Mouse (Mus musculus) intestine, embryonic 16.5 days (tissue): ENCODE results near the gene Kcnk7. TPM values are rescaled to one million over a fixed set of nuclear protein-coding genes. Genes with fewer than 3 reads are reported as not detected.
"Not testable (repeated sequence)": the region's sequence is repeated elsewhere in the genome, so short reads cannot be mapped to it uniquely, and the experiment has no call there.

Source experiments
- ATAC-seq: fragments of 200-750 bp; cut with Nextera tagmentation; 2 replicates; pipeline ENCODE4 v1.8.0; 2017; ENCODE audit warnings: moderate TSS enrichment, moderate library complexity
- H3K27ac ChIP-seq: fragments of 300-500 bp; sonication (generic); 2 replicates; pipeline ENCODE4 v1.5.1; 2014; ENCODE audit warnings: mild to moderate bottlenecking, low read length
- H3K27me3 ChIP-seq: fragments of 300-500 bp; sonication (generic); replicated peaks from 2 replicates; pipeline ENCODE4 v1.6.1; 2014; ENCODE audit warnings: low read length, control low read depth, mixed read lengths; ENCODE audit not compliant: control insufficient read depth, insufficient read depth
- H3K36me3 ChIP-seq: fragments of 300-500 bp; sonication (generic); 2 replicates; pipeline ENCODE4 v1.6.1; 2014; ENCODE audit warnings: low read length, control low read depth; ENCODE audit not compliant: control insufficient read depth, insufficient read depth
- H3K4me1 ChIP-seq: fragments of 300-500 bp; sonication (generic); 2 replicates; pipeline ENCODE4 v1.6.1; 2014; ENCODE audit warnings: low read length, control low read depth, mixed read lengths; ENCODE audit not compliant: control insufficient read depth, insufficient read depth
- H3K4me2 ChIP-seq: fragments of 300-500 bp; sonication (generic); 2 replicates; pipeline ENCODE4 v1.6.1; 2014; ENCODE audit warnings: low read depth, low read length, control low read depth
- H3K4me3 ChIP-seq: fragments of 300-500 bp; sonication (generic); 2 replicates; pipeline ENCODE4 v1.5.1; 2014; ENCODE audit warnings: mild to moderate bottlenecking, low read length
- H3K9ac ChIP-seq: fragments of 300-500 bp; sonication (generic); 2 replicates; pipeline ENCODE4 v1.6.1; 2014; ENCODE audit warnings: low read depth, low read length
- H3K9me3 ChIP-seq: fragments of 300-500 bp; sonication (generic); 2 replicates; pipeline ENCODE4 v1.6.1; 2016; ENCODE audit warnings: low read length, control low read depth; ENCODE audit not compliant: control insufficient read depth
- WGBS: fragments of 180-500 bp; shearing (Covaris S2); extraction: QIAGEN DNeasy Blood & Tissue Kit; methylation state at CpG from one replicate; pipeline ENCODE4 v1.1.7; 2014; 5-methylcytosine and 5-hydroxymethylcytosine counted together
- polyA plus RNA-seq: library from polyadenylated mRNA; unstranded; fragments of >200 nt; fragmentation: Nextera tagmentation; extraction: Ambion mirVana; gene quantifications from 2 replicates; pipeline ENCODE4 v1.2.1, GENCODE M21; 2015

Kcnk7 gene
- polyA plus RNA-seq, 1 experiment from 2014 or later = 0.34 TPM

GRCm38 (mm10) chr19:5668372-5668771, 35.8 kb upstream of the Kcnk7 start:
- ATAC-seq = no peak
- Histone ChIP-seq H3K9ac (no peak overlapping the region), H3K27me3 (no peaks in the 10 kb centered on the region), H3K4me2 (no peak overlapping the region), H3K4me3 (no peak overlapping the region), H3K27ac (no peak overlapping the region), H3K36me3 (peaks cover 24% of the 10 kb centered on the region), H3K4me1 (peaks cover 4% of the 10 kb centered on the region; the same call in 1 of the 2 replicates), H3K9me3 (no peaks in the 10 kb centered on the region)
- 84% methylated on average over 4 of the region's 4 CpGs for WGBS

- H3K4me2 ChIP-seq = no peak overlapping the region
- 83% methylated on average over 4 of the region's 4 CpGs for WGBS
- no peaks in the 10 kb centered on the region for H3K4me1 ChIP-seq
- H3K27ac ChIP-seq = no peak overlapping the region
- H3K9me3 ChIP-seq = no peaks in the 10 kb centered on the region
- no peak overlapping the region for H3K4me3 ChIP-seq
- peaks cover 28% of the 10 kb centered on the region for H3K36me3 ChIP-seq
- no peak overlapping the region for H3K9ac ChIP-seq
- no peaks in the 10 kb centered on the region for H3K27me3 ChIP-seq
- no peak for ATAC-seq
These were observed 23.7 kb upstream of the Kcnk7 start for GRCm38 (mm10) chr19:5680432-5680831.

- H3K36me3 ChIP-seq = peaks cover 17% of the 10 kb centered on the region
- H3K9ac ChIP-seq = 0 out of 2 replicates have a peak overlapping the region, but pooled peaks have one; percentile 14
- H3K9me3 ChIP-seq = no peaks in the 10 kb centered on the region
These were observed 19.9 kb upstream of the Kcnk7 start for GRCm38 (mm10) chr19:5684236-5684635.

GRCm38 (mm10) chr19:5684985-5685384, 19.2 kb upstream of the Kcnk7 start:
- Histone ChIP-seq H3K4me1 (peaks cover 10% of the 10 kb centered on the region), H3K27ac (no peak overlapping the region), H3K27me3 (no peaks in the 10 kb centered on the region), H3K4me3 (no peak overlapping the region), H3K9me3 (no peaks in the 10 kb centered on the region), H3K9ac (no peak overlapping the region), H3K36me3 (peaks cover 15% of the 10 kb centered on the region), H3K4me2 (no peak overlapping the region)
- no peak for ATAC-seq
- 96% methylated on average over 13 of the region's 13 CpGs for WGBS

More at GRCm38 (mm10) chr19:5684236-5684635, 19.9 kb upstream of the Kcnk7 start:
- Histone ChIP-seq H3K27me3 (no peaks in the 10 kb centered on the region), H3K4me1 (peaks cover 10% of the 10 kb centered on the region), H3K4me2 (no peak overlapping the region), H3K27ac (no peak overlapping the region; the same call in 1 of the 2 replicates), H3K4me3 (no peak overlapping the region)
- no peak for ATAC-seq
- 89% methylated on average over 12 of the region's 12 CpGs for WGBS

GRCm38 (mm10) chr19:5685431-5685830, 18.7 kb upstream of the Kcnk7 start:
- no peak overlapping the region for H3K4me3 ChIP-seq
- WGBS = 92% methylated on average over 19 of the region's 19 CpGs
- H3K4me1 ChIP-seq = peaks cover 13% of the 10 kb centered on the region
- no peak overlapping the region for H3K27ac ChIP-seq
- no peaks in the 10 kb centered on the region for H3K9me3 ChIP-seq
- no peaks in the 10 kb centered on the region for H3K27me3 ChIP-seq
- no peak overlapping the region for H3K4me2 ChIP-seq
- H3K9ac ChIP-seq = no peak overlapping the region
- no peak for ATAC-seq
- H3K36me3 ChIP-seq = peaks cover 15% of the 10 kb centered on the region

GRCm38 (mm10) chr19:5685861-5686260, 18.3 kb upstream of the Kcnk7 start:
- no peak overlapping the region for H3K4me3 ChIP-seq
- peaks cover 17% of the 10 kb centered on the region for H3K36me3 ChIP-seq
- no peaks in the 10 kb centered on the region for H3K27me3 ChIP-seq
- H3K27ac ChIP-seq = no peak overlapping the region
- no peak for ATAC-seq
- WGBS = 97% methylated on average over 11 of the region's 11 CpGs
- H3K4me2 ChIP-seq = no peak overlapping the region
- H3K9ac ChIP-seq = no peak overlapping the region
- peaks cover 18% of the 10 kb centered on the region for H3K4me1 ChIP-seq
- no peaks in the 10 kb centered on the region for H3K9me3 ChIP-seq

GRCm38 (mm10) chr19:5686437-5686836, 17.7 kb upstream of the Kcnk7 start:
- no peak for ATAC-seq
- H3K27me3 ChIP-seq = no peaks in the 10 kb centered on the region
- WGBS = 86% methylated on average over 13 of the region's 13 CpGs
- no peak overlapping the region for H3K4me3 ChIP-seq
- peaks cover 21% of the 10 kb centered on the region for H3K36me3 ChIP-seq
- peaks cover 23% of the 10 kb centered on the region for H3K4me1 ChIP-seq
- H3K9ac ChIP-seq = no peak overlapping the region
- no peaks in the 10 kb centered on the region for H3K9me3 ChIP-seq
- H3K27ac ChIP-seq = no peak overlapping the region
- no peak overlapping the region for H3K4me2 ChIP-seq

- WGBS = 92% methylated on average over 11 of the region's 12 CpGs
- H3K27me3 ChIP-seq, H3K4me2 ChIP-seq, H3K9me3 ChIP-seq, H3K27ac ChIP-seq, ATAC-seq: not testable (repeated sequence)
- peaks cover 29% of the 10 kb centered on the region for H3K4me1 ChIP-seq
- 0 out of 2 replicates have a peak overlapping the region, but pooled peaks have one; percentile 77 for H3K4me3 ChIP-seq
- H3K36me3 ChIP-seq = peaks cover 21% of the 10 kb centered on the region
- H3K9ac ChIP-seq = peak overlapping the region; percentile 96; the same call in 1 of the 2 replicates
These were observed 17.2 kb upstream of the Kcnk7 start for GRCm38 (mm10) chr19:5686954-5687353.

GRCm38 (mm10) chr19:5687738-5688137, 16.4 kb upstream of the Kcnk7 start:
- peaks cover 21% of the 10 kb centered on the region for H3K36me3 ChIP-seq
- H3K4me3 ChIP-seq = peak overlapping the region; percentile 77
- no peak for ATAC-seq
- peak overlapping the region; percentile 98 for H3K4me2 ChIP-seq
- no peaks in the 10 kb centered on the region for H3K9me3 ChIP-seq
- H3K27me3 ChIP-seq = no peaks in the 10 kb centered on the region
- H3K9ac ChIP-seq = peak overlapping the region; percentile 96
- H3K4me1 ChIP-seq = peaks cover 36% of the 10 kb centered on the region
- 14% methylated on average over 9 of the region's 9 CpGs for WGBS
- H3K27ac ChIP-seq = peak overlapping the region; percentile 95
